Comparison of ENCODE assay signal across 14 mouse cellular contexts in the genomic region with DNA sequence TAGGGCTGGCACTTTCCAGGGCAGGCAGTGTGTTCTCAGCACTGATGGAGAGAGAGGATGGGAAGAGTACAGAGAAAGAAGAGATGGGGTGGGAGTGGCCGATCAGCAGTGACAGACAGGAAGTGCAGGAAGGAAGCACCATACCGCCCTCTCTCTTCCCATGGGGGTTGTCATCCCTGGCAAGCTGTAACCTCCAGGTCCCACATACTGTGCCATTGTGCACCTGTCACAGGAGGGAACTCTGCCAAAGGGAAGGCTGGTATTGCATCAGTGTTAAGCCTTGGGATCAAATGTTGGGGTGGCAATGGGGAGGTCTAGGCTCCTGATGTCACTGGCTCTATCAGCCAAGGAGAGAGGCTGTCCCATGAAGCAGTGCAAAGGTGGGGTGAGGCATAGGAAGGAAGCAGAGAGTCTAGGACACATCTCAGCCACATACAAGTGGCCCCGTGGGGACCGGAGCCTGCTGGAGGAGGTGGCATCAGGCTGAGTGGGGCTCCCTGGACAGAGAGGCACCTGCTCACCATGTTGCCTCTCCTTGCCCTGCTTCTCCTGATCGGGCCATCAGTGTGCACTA. TPM values are rescaled to one million over a fixed set of nuclear protein-coding genes. Genes with fewer than 3 reads are reported as not detected.
A peak's percentile ranks its signal among the peaks of the same experiment; 100 is the strongest.
DNase-seq lines count a peak whose midpoint lies in the region; ATAC-seq lines count a peak whose summit lies in the region.
"Had no signal": no experiment of that assay in that cellular context is flagged by ENCODE, and none has a peak within 500 bp of the region (broad histone marks: within the 10 kb centered on the region; RNA-seq: fewer than 3 reads in every experiment).

A gene (plus strand): TSS at position 352 of the 574 bp plus-strand sequence.

- no peak within 1 kb of the TSS for H3K9ac ChIP-seq in midbrain, embryonic 11.5 days (ENCODE audit: low read length)
- H3K9ac ChIP-seq in midbrain, embryonic 13.5 days (replicated peaks), result no peak within 1 kb of the TSS
- H3K9ac ChIP-seq: limb, embryonic 15.5 days; stomach, embryonic 15.5 days had no signal

- no peak within 1 kb of the TSS for H3K4me2 ChIP-seq in midbrain, embryonic 11.5 days
- no peak within 1 kb of the TSS for H3K4me2 ChIP-seq in midbrain, embryonic 13.5 days (replicated peaks)

- 79% methylated on average over 5 of the region's 5 CpGs for WGBS in midbrain, embryonic 11.5 days
- 79% methylated on average over 5 of the region's 5 CpGs for WGBS in midbrain, embryonic 13.5 days

- H3K36me3 ChIP-seq in midbrain, embryonic 11.5 days (ENCODE audit: control insufficient read depth, insufficient read depth, low read length), result no peaks in the 10 kb centered on the region
- no peaks in the 10 kb centered on the region for H3K36me3 ChIP-seq in midbrain, embryonic 13.5 days
- H3K36me3 ChIP-seq: stomach, embryonic 15.5 days had no signal

- no peaks in the 10 kb centered on the region for H3K9me3 ChIP-seq in midbrain, embryonic 11.5 days (ENCODE audit: control insufficient read depth, low read length)
- H3K9me3 ChIP-seq in midbrain, embryonic 13.5 days, result no peaks in the 10 kb centered on the region
- H3K9me3 ChIP-seq: limb, embryonic 15.5 days; stomach, embryonic 15.5 days had no signal

- no peak within 1 kb of the TSS for H3K4me3 ChIP-seq in midbrain, embryonic 11.5 days (ENCODE audit: low read depth, low read length)
- no peak within 1 kb of the TSS for H3K4me3 ChIP-seq in midbrain, embryonic 13.5 days (replicated peaks)
- H3K4me3 ChIP-seq: limb, embryonic 15.5 days had no signal

- no peak for ATAC-seq in cerebellum, adult (ENCODE audit: insufficient number of reproducible peaks, low FRiP score, low TSS enrichment)
- ATAC-seq in midbrain, embryonic 11.5 days (ENCODE audit: low FRiP score), result no peak
- no peak for ATAC-seq in midbrain, embryonic 13.5 days
- ATAC-seq: Patski had no signal

- no peaks in the 10 kb centered on the region; the same call in 1 of the 2 replicates for H3K27me3 ChIP-seq in midbrain, embryonic 11.5 days (ENCODE audit: control insufficient read depth, insufficient read depth, low read length)
- peaks cover 18% of the 10 kb centered on the region for H3K27me3 ChIP-seq in midbrain, embryonic 13.5 days
- H3K27me3 ChIP-seq: limb, embryonic 15.5 days; Patski; stomach, embryonic 15.5 days had no signal

- H3K4me1 ChIP-seq in midbrain, embryonic 11.5 days (ENCODE audit: control insufficient read depth, insufficient read depth, low read length), result peaks cover 18% of the 10 kb centered on the region
- peaks cover 35% of the 10 kb centered on the region for H3K4me1 ChIP-seq in midbrain, embryonic 13.5 days (replicated peaks)

- H3K27ac ChIP-seq in midbrain, embryonic 11.5 days (ENCODE audit: low read depth, low read length), result no peak within 1 kb of the TSS
- no peak within 1 kb of the TSS for H3K27ac ChIP-seq in midbrain, embryonic 13.5 days
- H3K27ac ChIP-seq: limb, embryonic 15.5 days had no signal

- peak; percentile 40 for DNase-seq in cerebellum, adult 11-12 months
- DNase-seq in midbrain, embryonic 11.5 days (ENCODE audit: low spot score, missing footprints), result peak; percentile 78
- peak; percentile 22 to 41 for DNase-seq in cerebellum, postnatal 25 days
- DNase-seq in thymus, postnatal 14 days, result peak; percentile 42
- DNase-seq in neural tube, embryonic 10.5 days (ENCODE audit: extremely low spot score, low spot score), result no peak
- no peak for DNase-seq in layer of hippocampus, adult 9-11 months
- DNase-seq: right cerebral cortex, adult 18-20 months had no signal

RNA-seq across cellular contexts. Expression of the gene that starts here (rescaled TPM):
- not detected in 2 replicates for polyA plus RNA-seq in midbrain, embryonic 11.5 days (2014; fragmentation: Nextera tagmentation; extraction: Ambion mirVana)
- not detected in 2 replicates for polyA plus RNA-seq in midbrain, embryonic 13.5 days (2015; fragmentation: Nextera tagmentation; extraction: Ambion mirVana)
- polyA plus RNA-seq: embryonic facial prominence, embryonic 11.5 days; kidney, embryonic 14.5 days; Patski had no signal

Comparison
In these comparisons a context has a peak if more than half of its experiments do, and no peak if none do; other contexts are left out.
1. Peak in DNase-seq in midbrain, embryonic 11.5 days; RNA of the gene not detected or under 1 TPM.
2. DNase-seq: peak in cerebellum, adult 11-12 months (single experiment), cerebellum, postnatal 25 days (2 of 2) and thymus, postnatal 14 days (single experiment); none in neural tube, embryonic 10.5 days (single experiment) and layer of hippocampus, adult 9-11 months (single experiment).